Mouse (Mus musculus): Measurements from ENCODE around the gene Arhgef12.

The Arhgef12 gene

DNA sequence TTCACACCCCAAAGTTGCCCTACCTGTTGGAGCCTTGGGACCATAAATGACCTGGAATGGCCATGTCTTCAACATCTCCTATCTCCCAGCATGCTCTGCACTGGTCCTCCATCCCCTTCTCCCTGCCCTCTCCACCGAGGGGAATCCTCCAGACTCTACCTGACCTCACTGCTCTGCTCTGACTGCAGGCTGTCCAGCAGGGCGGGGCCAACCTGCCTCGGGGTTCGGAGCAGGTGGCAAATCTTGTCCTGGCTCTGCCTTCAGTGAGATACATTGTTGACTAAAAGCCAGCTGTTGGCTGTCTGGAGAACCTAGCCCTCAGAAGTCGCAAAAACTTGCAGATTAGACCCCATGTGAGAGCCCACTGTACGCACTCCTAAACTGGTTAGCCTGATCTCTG lies 180.5 kb downstream of the Arhgef12 start:
- no peak for DNase-seq (ENCODE audit: low read depth, low spot score)

GRCm38 (mm10) chr9:42921830-42922229 lies 185.2 kb downstream of the Arhgef12 start:
- no peak for DNase-seq (ENCODE audit: low read depth, low spot score)

DNA sequence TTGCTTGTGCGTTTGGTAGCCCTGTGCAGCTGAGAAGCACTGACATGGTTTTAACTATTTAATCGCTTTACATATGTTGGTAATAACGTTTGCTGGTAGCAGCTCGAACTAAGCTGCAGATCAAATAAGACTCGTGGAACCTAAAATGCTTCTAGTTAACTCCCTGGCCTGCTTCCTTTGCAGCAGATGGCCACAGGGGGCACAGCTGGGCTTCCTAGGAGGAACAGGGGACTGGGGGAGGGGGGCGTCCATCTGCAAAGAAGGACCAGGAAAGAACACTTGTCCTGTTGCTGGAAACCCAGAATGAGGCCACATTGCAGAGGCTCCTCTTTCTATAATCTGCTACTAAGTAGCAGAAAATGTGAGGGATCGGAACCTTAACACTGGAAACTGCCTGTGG lies 186.8 kb downstream of the Arhgef12 start:
- no peak for DNase-seq (ENCODE audit: low read depth, low spot score)

DNA sequence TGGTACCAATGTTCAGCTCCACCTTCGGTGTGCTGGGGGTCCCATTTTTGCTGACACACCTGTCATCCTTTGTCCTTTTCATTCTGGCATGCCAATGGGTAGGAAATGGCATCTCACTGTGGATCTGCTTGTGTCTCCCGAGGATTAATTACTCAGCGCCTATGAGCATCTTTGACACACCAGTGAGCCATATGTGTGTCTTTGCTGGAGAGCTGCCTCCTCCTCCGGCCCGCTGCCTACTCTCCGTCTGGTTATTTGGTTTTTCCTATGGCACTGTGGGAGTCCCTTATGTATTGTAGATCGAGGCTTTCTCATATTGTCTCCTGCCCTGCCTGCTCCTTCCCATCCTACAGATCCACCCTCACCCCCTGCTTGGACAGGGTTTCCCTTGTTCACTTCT lies 189.1 kb downstream of the Arhgef12 start:
- DNase-seq (ENCODE audit: low read depth, low spot score), result no peak
